Mouse (Mus musculus): Measurements from ENCODE around the gene Plpp1.

Gene Plpp1

DNA sequence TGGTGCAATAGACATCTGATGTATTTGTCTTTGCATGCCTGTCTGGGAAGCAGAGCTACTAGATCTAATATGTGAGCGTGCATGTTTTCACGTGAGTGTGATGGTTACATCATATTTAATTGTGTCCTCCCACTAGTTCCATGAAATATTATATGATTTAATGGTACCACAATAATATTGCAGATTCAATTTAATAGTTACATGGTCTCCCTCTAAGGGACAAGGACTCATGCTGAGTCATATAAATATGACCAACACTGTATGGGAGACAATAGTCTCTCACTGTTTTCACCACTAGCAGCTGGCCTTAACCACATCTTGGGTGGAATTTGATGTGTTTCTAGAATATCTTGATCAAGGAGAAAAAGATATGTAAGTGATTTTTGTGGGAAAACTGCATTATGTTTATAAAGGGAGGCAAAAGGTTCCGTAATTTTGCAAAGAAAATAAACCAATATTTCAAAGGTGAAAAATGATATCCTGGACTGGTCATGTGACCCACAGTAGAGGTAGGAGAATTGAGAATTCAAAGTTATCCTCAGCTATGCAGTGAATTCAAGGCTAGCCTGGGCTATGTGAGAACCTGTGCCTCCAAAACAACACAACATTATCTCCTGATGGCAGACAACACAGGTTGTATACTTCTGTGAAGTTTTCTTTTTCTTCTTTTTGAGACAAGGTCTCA, 26.5 kb upstream of the Plpp1 start:
- DNase-seq = no peak

DNA sequence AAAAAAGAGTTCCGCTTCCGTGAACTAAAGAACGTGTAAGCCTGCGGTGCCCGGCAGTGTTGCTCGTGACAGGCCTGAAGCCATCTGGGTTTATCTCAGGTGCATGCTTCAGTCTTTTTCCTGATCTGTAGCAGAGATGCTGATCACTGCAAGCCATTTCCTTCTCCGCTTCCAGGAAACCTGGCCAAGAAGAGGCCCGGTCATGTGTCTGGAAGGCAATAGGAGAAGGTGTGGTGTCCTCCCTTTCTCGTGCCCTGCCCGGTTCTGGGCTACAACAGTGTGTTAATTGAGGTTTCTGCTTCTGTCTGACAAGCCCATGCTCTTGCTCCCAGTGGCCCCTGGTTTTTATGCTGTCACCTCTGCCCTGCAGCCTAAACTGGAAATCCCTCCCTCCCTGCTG, 24.7 kb upstream of the Plpp1 start:
- no peak for DNase-seq

DNA sequence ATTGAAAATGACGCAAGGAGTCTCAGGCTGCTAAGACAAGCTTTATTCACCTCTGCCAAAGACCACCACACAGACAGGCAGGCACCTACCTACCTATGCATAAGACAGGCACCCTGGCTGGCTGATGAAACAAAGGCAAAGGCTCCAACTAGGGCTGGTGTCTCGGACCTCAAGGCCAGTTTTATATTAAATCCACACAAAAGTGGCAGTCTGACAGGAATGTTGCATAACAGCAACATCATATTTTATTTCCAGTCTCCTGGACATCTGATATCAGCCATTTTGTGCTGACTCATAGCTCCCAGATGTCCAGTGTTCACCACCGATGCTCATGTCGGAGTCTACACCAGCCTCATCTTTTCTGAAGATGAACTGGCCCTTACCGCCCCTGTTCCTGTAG, 22.2 kb upstream of the Plpp1 start:
- DNase-seq = no peak

DNA sequence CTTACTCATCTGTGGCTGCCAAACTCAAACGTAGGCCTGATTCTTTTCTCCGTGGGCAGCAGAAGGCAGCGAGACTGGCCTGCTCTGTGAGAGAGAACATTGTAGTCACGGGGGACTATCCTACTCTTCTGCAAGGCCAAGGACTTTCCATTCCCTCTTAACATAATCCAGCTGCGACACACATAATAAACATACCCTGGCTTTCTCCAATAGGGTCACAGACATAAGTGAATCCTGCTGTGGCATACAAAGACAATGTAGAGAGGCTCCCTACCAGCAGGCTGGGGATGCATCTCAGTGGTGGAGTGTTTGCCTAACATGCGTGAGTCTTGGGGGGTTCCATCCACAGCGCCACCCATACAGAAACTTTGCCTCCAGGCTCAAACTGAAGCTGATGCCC, 15.3 kb upstream of the Plpp1 start:
- DNase-seq = no peak

DNA sequence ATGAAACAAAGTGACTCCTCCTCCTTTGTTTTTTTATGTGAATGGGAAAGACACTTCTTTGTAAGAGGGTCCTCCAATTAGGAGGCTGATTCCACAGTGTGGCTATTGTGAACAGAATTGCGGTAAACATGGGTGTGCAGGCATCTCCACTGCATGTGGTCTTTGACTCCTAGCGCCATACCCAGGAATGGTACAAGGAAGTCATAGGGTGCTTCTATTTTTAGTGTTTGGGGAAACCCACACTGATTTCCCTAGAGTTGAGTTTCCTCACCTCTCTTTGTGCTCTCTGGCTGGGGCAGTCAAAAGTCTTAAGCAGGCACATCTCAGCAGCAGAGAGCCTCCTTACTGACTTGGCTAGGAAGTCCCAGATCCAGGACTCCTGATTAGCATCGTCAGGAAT, 14.4 kb upstream of the Plpp1 start:
- no peak for DNase-seq

DNA sequence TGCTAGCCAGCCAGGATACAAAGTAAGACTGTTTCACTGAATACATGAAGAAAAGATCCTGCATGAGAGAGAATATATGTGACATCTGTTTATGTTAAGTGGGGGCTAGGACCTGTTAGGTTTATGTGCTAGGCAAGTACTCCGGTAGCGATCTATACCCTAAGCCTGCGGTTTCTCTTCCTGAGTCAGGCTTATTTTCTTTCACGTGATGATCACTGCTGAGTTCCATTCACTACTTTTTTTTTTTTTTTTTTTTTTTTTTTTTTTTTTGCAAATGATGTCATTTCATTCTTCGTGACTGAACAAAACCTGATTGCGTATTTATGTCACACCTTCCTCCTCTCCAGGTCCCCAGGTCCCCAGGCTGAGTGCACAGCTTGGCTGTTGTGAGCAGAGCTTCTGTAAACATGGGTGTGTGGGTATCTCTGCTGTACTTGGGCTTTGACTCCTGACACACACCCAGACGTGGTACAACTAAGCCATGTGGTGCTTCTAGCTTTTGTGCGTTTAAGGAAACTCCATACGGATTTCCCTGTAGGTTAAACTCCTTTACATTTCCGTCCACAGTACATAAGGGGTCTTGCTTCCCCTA, 13.6 kb upstream of the Plpp1 start:
- DNase-seq = no peak

DNA sequence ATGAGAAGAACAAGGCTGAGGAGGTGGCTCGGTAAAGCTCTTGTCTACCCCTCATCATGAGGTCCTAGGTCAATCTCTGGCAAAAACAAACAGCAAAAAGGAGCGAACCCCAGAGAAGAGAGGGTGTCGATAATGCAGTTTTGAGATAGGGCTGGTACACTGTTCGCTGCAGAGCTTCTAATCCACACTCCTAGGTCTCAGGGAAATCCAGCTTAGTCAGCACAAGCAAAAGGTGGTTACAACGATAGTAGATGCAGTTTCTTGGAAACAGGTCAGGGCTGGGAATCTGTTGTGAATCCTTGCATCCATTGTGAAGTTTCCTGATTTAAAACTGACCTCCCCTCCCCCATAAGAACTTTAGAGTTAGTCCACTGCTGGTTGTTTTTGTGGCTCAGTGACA, 9.8 kb upstream of the Plpp1 start:
- no peak for DNase-seq

DNA sequence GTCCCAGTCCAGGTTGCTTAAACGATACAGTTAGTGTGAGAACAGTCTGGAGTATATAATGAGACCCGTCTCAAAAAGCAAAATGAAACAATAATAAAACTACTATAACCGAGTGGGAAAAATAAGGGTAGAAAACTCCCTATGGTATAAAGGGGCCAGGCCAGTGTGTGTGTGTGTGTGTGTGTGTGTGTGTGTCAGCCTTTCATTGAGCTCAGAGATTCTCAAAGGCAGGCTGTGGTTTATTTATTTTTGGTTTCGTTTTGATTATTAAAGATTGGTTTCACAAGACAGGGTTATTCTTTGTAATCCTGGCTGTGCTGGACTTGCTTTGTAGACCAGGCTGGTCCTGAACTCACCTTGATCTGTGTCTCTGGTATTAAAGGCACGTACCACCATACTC, 8.7 kb upstream of the Plpp1 start:
- no peak for DNase-seq

DNA sequence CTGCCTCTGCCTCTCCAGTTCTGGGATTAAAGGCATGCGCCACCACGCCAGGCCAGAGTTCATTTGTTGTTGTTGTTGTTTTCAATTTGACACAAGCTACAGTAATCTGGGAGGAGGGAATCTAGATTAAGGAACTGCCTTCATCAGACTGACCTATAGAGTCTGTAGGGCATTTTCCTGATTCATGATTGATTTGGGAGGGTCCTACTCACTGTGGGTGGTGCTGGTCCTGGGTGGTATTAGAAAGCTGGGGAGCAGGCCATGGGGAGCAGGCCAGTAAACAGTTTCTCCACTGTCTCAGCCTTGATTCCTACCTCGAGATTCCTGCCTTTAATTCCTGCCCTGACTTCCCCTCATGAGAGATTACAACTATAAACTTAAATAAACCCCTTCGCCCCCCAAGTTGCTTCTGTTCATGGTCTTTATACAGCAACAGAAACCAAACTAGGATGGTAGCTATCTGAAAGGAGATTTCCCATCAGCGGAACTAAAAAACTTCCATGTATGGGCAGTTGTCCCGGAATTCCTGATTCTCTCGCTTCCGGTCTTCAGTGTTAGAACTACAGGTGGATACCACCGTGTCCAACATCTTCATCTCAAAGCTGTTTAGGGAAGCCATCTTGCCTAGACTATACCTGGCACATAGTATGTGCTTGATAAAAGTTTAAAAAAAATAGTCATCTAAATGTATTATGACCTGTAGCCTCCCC, 2.2 kb upstream of the Plpp1 start:
- DNase-seq = no peak

DNA sequence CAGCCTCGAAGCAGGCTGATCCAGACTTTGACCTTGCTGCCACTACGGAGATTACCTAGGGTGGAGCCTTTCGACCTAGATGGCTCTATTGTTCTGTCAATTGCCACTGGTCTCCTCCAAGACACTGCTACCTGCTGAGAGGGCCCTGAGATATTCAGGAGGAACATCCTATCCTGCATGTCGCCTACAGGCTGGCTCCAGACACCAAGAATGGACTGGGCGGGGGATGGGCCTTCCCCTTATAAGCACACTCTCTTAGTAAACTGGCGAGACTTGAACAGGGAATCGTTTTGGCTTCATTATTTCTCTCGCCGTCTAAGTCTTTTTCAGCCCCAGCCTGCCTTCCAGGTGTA, 1.7 kb upstream of the Plpp1 start:
- no peak for DNase-seq

DNA sequence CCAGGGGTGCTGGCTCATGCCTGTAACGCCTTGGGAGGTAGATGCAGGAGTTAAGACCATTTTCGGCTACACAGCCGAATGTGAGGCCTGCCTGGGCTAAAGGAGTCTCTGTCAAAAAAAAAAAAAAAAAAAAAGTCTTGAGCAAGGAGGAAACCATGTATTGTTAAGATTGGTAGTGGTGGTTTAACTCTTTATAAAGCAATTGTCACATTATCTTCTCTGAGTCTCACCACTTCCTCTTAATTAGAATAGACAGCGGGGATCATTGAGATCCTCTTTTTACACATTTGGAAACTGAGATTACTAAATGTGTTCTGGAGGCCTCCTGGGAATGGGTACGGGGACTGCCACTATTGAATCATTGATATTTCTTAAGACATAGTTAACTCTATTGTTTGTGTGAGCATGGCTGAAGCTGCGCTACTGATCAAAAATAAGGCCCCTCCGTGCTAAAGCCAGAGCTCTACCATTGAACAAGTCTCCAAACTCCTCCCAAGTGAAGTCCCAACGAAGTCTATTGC, 811 bp upstream of the Plpp1 start:
- peak in 1 of 2 experiments; percentile 6 for DNase-seq

DNA sequence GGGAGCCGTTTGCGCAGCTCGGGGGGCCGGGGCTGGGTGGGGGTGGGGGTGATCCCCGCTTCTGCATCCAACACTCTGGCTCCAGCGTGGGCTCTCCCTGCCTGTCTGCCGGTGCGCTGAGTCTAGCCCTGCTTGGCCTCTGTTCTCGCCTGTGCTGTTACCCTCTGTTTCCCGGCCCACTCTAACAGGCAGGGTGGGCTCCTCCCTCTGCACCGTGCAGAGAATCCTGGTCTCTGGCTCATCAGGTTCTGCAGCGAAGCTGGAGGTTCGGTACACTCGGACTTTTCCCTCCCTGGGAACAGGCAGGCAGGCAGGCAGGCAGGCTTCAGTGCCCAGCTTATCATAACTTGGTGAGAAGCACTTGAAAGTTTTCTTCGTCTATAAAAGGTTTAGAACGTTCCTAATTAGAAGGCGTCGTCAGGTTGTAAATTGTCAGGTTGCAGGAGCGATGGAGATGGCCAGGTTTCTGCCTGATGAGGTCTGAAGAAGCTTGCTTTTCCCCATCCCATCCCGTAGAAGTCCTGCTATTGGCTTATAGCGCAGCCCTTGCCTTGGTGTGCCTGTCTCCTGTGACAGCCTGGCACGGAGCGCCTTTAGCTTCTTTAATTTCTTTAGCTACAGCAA, 901 bp downstream of the Plpp1 start:
- peak in 1 of 2 experiments; percentile 29 for DNase-seq

DNA sequence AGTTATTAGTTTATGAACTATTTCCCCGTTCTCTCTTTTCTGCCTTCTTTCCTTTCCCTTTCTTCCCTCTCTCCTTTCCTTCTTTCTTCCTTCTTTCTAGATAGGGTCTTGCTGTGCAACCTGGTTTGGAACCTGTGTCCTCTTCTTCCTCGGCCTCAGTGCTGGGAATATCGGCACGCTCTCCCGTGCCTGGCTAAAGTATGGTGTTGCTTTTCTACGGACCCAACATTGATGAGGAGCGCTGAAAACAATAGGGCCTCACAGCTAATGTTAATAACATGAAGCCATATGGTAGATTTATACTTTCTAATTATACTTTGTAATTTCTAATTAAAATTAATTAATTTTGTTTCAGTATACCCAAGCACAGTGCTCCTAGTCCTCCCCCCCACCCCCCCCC, 2.5 kb downstream of the Plpp1 start:
- no peak for DNase-seq

DNA sequence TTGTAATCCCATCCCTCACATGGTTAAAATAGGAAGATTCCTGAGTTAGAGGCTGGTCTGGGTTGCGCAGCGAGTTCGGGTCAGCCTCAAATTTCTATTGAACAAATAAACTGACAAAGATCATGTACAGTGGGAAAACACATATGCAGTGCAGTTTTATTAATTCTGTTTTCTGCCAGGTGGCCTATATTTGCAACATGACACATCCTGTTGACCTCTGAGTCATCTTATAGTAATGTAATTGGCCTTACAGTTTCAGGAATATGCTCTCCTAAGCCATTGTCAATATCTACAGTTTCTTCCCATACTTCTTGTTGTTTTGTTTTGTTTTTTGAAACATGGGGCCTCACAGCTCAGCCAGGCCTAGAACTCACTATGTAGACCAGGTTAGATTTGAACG, 3.1 kb downstream of the Plpp1 start:
- DNase-seq = no peak

DNA sequence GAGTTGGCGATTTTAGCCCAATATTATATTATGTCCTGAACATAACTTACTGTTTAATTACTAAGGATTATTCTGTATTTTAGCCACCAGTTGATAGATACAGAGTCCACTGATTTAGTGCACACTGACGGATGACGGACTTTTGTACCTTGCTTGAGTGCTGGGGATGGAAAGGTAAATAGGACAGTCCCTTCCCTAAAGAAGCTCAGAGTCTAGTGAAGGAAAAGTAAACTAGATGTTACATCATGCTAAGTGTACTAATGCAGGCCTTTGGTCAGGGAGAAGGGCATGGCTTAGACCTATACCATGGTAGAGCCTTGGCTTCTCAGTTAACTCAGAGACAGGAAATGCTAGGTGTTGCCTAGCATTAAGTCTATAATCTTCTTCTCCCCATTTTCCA, 4.9 kb downstream of the Plpp1 start:
- no peak for DNase-seq

DNA sequence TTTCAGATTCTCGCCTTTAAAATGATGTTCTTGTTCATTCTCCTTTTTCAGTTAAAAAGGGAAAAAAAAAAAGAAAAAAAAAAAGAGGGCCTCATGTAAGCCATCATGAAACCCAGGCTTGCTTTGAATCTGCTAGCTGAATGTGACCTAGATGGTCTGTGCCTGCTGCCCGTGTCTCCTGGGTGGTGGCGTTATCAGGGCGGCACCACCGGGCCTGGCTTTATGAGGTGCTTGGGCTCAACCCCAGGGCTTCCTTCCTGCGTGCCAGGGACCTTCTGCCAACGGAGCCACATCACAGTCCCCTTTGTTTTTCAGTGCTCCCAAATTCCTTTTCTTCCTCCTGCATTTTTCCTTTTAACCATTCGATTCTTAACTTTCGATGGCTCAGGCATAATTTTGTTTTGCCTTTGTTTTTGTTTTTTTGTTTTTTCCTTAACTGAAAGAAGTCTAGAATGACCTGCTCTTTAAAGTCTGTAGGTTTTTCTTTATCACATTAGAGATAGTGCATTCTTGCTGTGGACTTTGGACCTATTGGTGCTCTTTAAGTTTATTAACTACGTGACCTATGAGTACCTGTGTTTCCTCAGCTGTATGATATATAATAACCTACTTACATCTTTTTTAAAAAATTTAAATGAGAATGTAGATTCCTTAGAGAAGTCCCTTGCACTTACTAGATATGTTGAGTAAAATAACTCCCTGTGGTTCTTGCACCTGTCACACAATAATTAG, 7.5 kb downstream of the Plpp1 start:
- DNase-seq = no peak

DNA sequence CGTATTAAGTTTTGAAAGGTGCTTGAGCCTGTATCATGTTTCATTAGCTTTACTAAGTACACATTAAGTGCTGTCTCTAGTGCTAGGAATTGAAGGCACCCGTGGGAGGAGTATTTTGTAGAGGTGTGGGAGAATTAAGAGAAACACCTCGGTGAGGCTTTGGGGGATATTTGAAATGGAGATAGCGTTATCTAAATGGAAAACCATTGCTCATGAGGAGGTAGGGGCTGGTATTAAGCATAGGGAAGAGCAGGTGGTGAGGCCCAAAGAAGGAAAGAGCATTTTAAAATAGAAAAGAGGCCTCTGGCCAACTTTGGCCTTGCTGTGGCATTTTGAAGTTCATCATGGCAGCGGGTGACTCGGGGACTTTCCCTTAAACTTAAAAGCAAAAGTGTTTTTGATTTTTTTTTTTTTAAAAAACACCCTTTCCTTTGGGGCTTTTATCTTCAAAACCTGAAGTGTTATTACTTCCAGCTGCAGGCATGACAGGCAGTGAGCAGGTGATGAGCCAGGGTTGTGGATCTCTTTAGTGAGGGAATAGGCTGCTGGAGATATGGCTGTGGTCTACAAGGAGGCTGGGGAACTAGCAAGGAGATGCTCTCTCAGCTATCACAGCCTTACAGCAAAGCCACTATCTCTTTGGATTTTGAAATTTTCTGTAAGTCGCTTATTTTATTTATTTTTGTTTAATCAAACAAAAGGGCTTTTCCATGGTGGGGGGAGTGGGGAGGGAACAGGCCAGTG, 9.1 kb downstream of the Plpp1 start:
- no peak for DNase-seq

DNA sequence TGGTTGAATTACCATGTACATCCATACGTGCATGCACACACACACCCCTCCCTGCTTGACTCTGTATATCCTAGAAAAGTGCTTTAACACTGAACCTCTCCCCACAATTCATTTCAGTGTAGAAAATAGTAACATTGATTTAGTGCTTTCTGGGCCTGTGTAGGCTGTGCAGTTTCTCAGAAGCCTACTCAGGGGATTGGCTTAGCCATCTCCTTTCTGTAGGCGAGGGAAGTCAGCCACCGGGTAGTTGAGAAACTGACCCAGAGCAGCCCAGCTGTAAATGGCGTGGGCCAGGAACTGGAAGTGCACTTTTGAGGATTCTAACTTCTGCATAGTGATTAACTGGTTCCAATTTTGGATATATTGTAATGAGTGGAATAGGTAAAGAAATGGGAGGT, 9.7 kb downstream of the Plpp1 start:
- DNase-seq = no peak

DNA sequence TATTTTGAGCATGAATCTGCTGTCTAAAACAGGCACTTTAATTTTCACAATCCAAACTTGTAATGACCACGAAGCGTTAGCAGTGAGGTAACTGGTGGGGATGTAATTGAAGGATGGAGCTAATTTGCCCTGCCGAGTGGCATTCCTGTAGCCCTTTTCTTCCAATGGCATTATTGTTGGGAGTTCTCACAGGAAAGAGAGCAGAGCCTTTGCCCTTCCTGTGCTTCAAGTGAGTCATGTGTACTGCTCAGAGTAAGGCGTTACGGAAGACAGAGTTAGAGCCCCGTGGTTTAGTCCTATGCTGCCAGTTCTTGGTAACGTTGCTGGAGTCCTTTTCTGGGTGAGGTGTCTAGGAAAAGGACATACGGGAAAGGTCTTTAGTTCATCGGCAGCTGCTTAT, 10.2 kb downstream of the Plpp1 start:
- DNase-seq = no peak

DNA sequence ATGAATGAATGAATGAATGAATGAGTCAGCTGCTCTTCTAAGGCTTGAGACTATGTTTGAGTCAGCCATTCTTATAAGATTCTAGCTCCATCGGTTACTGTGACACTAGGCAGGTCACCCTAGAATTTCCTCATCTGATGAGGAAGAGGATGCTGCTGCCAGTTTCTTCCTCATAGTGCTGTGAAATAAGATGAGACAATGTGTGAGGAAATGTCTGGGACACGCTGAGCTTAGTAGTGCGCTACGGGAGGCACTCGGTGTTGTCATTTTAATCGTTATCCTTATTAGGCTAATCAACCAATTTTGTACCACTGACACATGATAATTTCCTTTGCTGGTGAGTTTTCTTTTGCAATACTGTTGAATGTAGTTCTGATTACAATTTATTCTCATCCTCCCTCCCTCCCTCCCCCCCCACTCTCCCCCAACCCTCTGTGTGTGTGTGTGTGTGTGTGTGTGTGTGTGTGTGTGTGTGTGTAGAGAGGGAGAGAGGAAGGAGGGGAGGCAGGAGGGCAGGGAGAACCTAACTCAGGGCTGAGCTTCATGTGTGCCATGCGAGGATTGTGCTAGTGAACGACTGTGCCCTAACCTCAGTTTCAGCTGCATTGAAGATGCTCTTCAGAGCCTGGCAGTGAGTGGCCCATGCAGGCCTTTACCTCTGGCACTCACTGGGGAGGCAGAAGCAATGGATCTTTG, 11.3 kb downstream of the Plpp1 start:
- DNase-seq = no peak

DNA sequence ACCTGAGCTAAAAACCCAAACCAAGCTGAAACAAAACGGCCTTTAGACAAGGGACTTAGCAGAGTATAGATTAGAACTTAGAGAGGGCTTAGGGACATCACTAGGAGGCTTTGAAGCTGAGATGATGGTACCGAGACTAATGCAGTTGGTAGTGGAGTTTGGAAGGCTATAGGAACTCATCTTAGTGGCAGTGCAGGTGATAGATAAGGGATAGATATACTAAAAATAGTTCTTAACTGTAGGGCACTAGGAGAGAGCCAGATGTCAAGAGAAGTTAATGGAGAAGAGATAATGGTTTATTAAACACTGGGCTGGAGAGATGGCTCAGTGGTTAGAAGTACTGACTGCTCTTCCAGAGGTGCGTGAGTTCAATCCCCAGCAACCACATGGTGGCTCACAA, 15.4 kb downstream of the Plpp1 start:
- DNase-seq = no peak

DNA sequence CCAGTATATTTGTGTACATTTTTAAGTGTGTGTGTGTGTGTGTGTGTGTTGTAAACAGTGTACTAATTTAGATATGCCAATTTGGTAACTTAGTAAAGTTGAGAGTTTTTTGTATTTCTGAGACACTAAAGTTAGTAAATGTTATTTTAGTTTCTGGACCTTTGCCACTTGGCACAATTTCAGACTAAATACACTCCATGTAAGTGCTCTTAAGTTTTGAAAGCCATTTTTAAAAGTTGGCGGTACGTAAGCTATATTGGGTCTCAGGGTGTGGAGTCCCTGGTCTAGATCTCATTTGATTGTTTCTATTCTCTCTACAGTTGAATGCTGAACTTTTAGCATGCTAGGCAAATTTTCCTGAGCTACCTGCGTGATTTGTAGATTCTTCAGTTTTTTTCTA, 17.5 kb downstream of the Plpp1 start:
- no peak for DNase-seq
